Mouse (Mus musculus): ENCODE data around the gene Ubxn7.

The Ubxn7 gene

GRCm38 (mm10) chr16:32384885-32385284, 52.8 kb downstream of the Ubxn7 start:
- DNase-seq = no peak

GRCm38 (mm10) chr16:32386826-32387225, 54.8 kb downstream of the Ubxn7 start:
- no peak for DNase-seq

GRCm38 (mm10) chr16:32389049-32389448, 57.0 kb downstream of the Ubxn7 start:
- no peak for DNase-seq

GRCm38 (mm10) chr16:32389841-32390240, 57.8 kb downstream of the Ubxn7 start:
- DNase-seq = no peak

GRCm38 (mm10) chr16:32390882-32391281, 58.8 kb downstream of the Ubxn7 start:
- no peak for DNase-seq

- no peak for DNase-seq
These were observed 63.9 kb downstream of the Ubxn7 start for GRCm38 (mm10) chr16:32395679-32396540.

GRCm38 (mm10) chr16:32396541-32396835, 64.4 kb downstream of the Ubxn7 start:
- no peak for DNase-seq

- no peak for DNase-seq
These were observed 66.1 kb downstream of the Ubxn7 start for GRCm38 (mm10) chr16:32398206-32398605.

GRCm38 (mm10) chr16:32400267-32400666, 68.2 kb downstream of the Ubxn7 start, which contains the start of gene Tm4sf19:
Gene Tm4sf19, plus strand, starts transcription at chr16:32400506.
- peak; percentile 8 for DNase-seq

- DNase-seq = no peak
These were observed 69.4 kb downstream of the Ubxn7 start for GRCm38 (mm10) chr16:32401335-32401965.

- DNase-seq = no peak
These were observed 70.8 kb downstream of the Ubxn7 start for GRCm38 (mm10) chr16:32402818-32403217.

GRCm38 (mm10) chr16:32405716-32406115, 73.7 kb downstream of the Ubxn7 start:
- DNase-seq = no peak

- no peak for DNase-seq
These were observed 74.6 kb downstream of the Ubxn7 start for GRCm38 (mm10) chr16:32406671-32407070.

- no peak for DNase-seq
These were observed 75.7 kb downstream of the Ubxn7 start for GRCm38 (mm10) chr16:32407730-32408129.

GRCm38 (mm10) chr16:32417457-32417856, 85.4 kb downstream of the Ubxn7 start:
- DNase-seq = no peak

- peak; percentile 94 for DNase-seq
These were observed 87.7 kb downstream of the Ubxn7 start, which contains the start of gene Tctex1d2 for GRCm38 (mm10) chr16:32419517-32420483. Gene Tctex1d2, plus strand, starts transcription at chr16:32419702.

GRCm38 (mm10) chr16:32427506-32427905, 95.4 kb downstream of the Ubxn7 start:
- no peak for DNase-seq

GRCm38 (mm10) chr16:32430474-32431046, 98.5 kb downstream of the Ubxn7 start, which contains the start of gene Pcyt1a:
Gene Pcyt1a, plus strand, starts transcription at chr16:32430921.
- peak; percentile 92 for DNase-seq

GRCm38 (mm10) chr16:32431047-32431591, 99.1 kb downstream of the Ubxn7 start:
- DNase-seq = no peak

GRCm38 (mm10) chr16:32431926-32432325, 99.9 kb downstream of the Ubxn7 start:
- DNase-seq = no peak

- no peak for DNase-seq
These were observed 101.1 kb downstream of the Ubxn7 start for GRCm38 (mm10) chr16:32433138-32433537.

- no peak for DNase-seq
These were observed 102.0 kb downstream of the Ubxn7 start for GRCm38 (mm10) chr16:32434066-32434465.
